Mouse (Mus musculus) CH12.LX (cell line): ENCODE measurements around the gene Stbd1. TPM values are rescaled to one million over a fixed set of nuclear protein-coding genes. Genes with fewer than 3 reads are reported as not detected.

ENCODE experiments used
- DNase-seq: peaks from one replicate; pipeline ENCODE4 v3.0.0-alpha.2; 2013; ENCODE audit errors: extremely low read depth
- H3K27ac ChIP-seq: 2 replicates; pipeline ENCODE4 v1.5.1; 2012; ENCODE audit warnings: low read depth, mild to moderate bottlenecking, control low read depth, moderate library complexity; ENCODE audit not compliant: insufficient read depth
- H3K27me3 ChIP-seq: replicated peaks from 2 replicates; pipeline ENCODE3; 2012; ENCODE audit warnings: inconsistent platforms
- H3K36me3 ChIP-seq, 2 experiments: replicated peaks in 1 of 2; 2 replicates each; pipeline versions ENCODE3 to v1.6.1; 2012; ENCODE audit warnings: inconsistent platforms in 1 of 2, low read length in 1 of 2, mild to moderate bottlenecking in 1 of 2, mixed read lengths in 1 of 2, moderate library complexity in 1 of 2; ENCODE audit not compliant: control insufficient read depth in 1 of 2, insufficient read depth in 1 of 2
- H3K4me1 ChIP-seq, 2 experiments: 2 replicates each; pipeline ENCODE4 v1.6.1; 2012; ENCODE audit warnings: inconsistent platforms in 1 of 2, moderate library complexity in 1 of 2; ENCODE audit not compliant: insufficient read depth in 2 of 2, control insufficient read depth in 1 of 2
- H3K4me2 ChIP-seq: 2 replicates; pipeline ENCODE4 v1.6.1; 2012; ENCODE audit warnings: low read depth, mild to moderate bottlenecking, control low read depth; ENCODE audit not compliant: poor library complexity, insufficient read depth, severe bottlenecking
- H3K4me3 ChIP-seq, 3 experiments: fragments of 150-350 bp in 1 of 3; sonication (generic) in 1 of 3; replicated peaks in 1 of 3; 2 replicates each; pipeline versions ENCODE3 to v1.5.1; 2011 to 2012; ENCODE audit warnings: low read depth in 2 of 3, low read length in 2 of 3, mild to moderate bottlenecking in 2 of 3, moderate library complexity in 2 of 3, control low read depth in 1 of 3, improper control_type of control experiment in 1 of 3, inconsistent platforms in 1 of 3, mixed read lengths in 1 of 3; ENCODE audit not compliant: poor library complexity in 1 of 3
- H3K79me2 ChIP-seq: replicated peaks from 2 replicates; pipeline ENCODE4 v1.6.1; 2012; ENCODE audit warnings: mild to moderate bottlenecking, moderate library complexity; ENCODE audit not compliant: control insufficient read depth, poor library complexity, insufficient read depth, severe bottlenecking; ENCODE audit errors: extremely low read depth
- H3K9ac ChIP-seq: 2 replicates; pipeline ENCODE4 v1.6.1; 2012; ENCODE audit warnings: low read depth, mild to moderate bottlenecking, control low read depth, moderate library complexity; ENCODE audit not compliant: insufficient read depth
- H3K9me3 ChIP-seq: replicated peaks from 2 replicates; pipeline ENCODE3; 2012; ENCODE audit warnings: low read length, inconsistent platforms, mixed read lengths
- CTCF ChIP-seq, 2 experiments: IDR thresholded peaks in 1 of 2; conservative IDR thresholded peaks in 1 of 2; 2 replicates each; pipeline ENCODE4 v1.5.1; 2011 to 2012; ENCODE audit warnings: low read depth in 2 of 2, low read length in 2 of 2, improper control_type of control experiment in 1 of 2, inconsistent platforms in 1 of 2, mild to moderate bottlenecking in 1 of 2, moderate library complexity in 1 of 2
- EP300 ChIP-seq: IDR thresholded peaks from 2 replicates; pipeline ENCODE4 v1.6.1; 2011; ENCODE audit warnings: low read length, improper control_type of control experiment
- ETS1 ChIP-seq: conservative IDR thresholded peaks from 2 replicates; pipeline ENCODE4 v1.6.1; 2012; ENCODE audit warnings: low read depth, mild to moderate bottlenecking, inconsistent platforms, low read length, improper control_type of control experiment, moderate library complexity
- HCFC1 ChIP-seq: IDR thresholded peaks from 2 replicates; pipeline ENCODE4 v1.6.1; 2012; ENCODE audit warnings: low read depth, mild to moderate bottlenecking, inconsistent platforms, low read length, improper control_type of control experiment
- JUND ChIP-seq: conservative IDR thresholded peaks from 2 replicates; pipeline ENCODE4 v1.6.1; 2011; ENCODE audit warnings: low read depth, low read length, improper control_type of control experiment
- MEF2A ChIP-seq: IDR thresholded peaks from 2 replicates; pipeline ENCODE4 v1.6.1; 2014; ENCODE audit warnings: low read depth, mild to moderate bottlenecking, inconsistent platforms, low read length, improper control_type of control experiment, borderline replicate concordance
- MYC ChIP-seq: IDR thresholded peaks from 2 replicates; pipeline ENCODE4 v1.6.1; 2011; ENCODE audit warnings: low read depth, mild to moderate bottlenecking, improper control_type of control experiment, low read length
- NRF1 ChIP-seq: IDR thresholded peaks from 2 replicates; pipeline ENCODE4 v1.6.1; 2014; ENCODE audit warnings: low read depth, mild to moderate bottlenecking, inconsistent platforms, low read length, improper control_type of control experiment, moderate library complexity
- PAX5 ChIP-seq: IDR thresholded peaks from 2 replicates; pipeline ENCODE4 v1.6.1; 2012; ENCODE audit warnings: low read length, inconsistent platforms, mixed read lengths
- POLR2A ChIP-seq: IDR thresholded peaks from 2 replicates; pipeline ENCODE4 v1.6.1; 2011; ENCODE audit warnings: low read depth, mild to moderate bottlenecking, improper control_type of control experiment, low read length
- RAD21 ChIP-seq: IDR thresholded peaks from 2 replicates; pipeline ENCODE4 v1.6.1; 2011; ENCODE audit warnings: low read depth, mild to moderate bottlenecking, low read length, improper control_type of control experiment, moderate library complexity
- RCOR1 ChIP-seq: conservative IDR thresholded peaks from 2 replicates; pipeline ENCODE4 v1.6.1; 2012; ENCODE audit warnings: low read depth, mild to moderate bottlenecking, inconsistent platforms, low read length, improper control_type of control experiment
- TBP ChIP-seq: conservative IDR thresholded peaks from 2 replicates; pipeline ENCODE4 v1.6.1; 2011; ENCODE audit warnings: low read depth, low read length, improper control_type of control experiment
- ZC3H11A ChIP-seq: IDR thresholded peaks from 2 replicates; pipeline ENCODE4 v1.6.1; 2012; ENCODE audit warnings: low read depth, mild to moderate bottlenecking, inconsistent platforms, low read length, improper control_type of control experiment
- ZNF384 ChIP-seq: IDR thresholded peaks from 2 replicates; pipeline ENCODE4 v1.6.1; 2012; ENCODE audit warnings: low read depth, low read length, improper control_type of control experiment, inconsistent platforms
- dilution Hi-C: fragments of 300-500 bp; cut with MboI; formaldehyde crosslinking; loops from 2 replicates; pipeline ENCODE4 v1.14.3; 2020; ENCODE audit warnings: low sequenced_read_pairs; ENCODE audit not compliant: extremely low pct_unique_long_range_greater_than_20kb, extremely low pct_ligation_motif_present
- in situ Hi-C: fragments of 300-500 bp; cut with MboI; formaldehyde crosslinking; loops from 3 replicates; pipeline ENCODE4 v1.14.3; 2019; ENCODE audit warnings: low sequenced_read_pairs, low pct_ligation_motif_present, low pct_unique_long_range_greater_than_20kb, mixed read lengths
- polyA plus RNA-seq: library from polyadenylated mRNA; unstranded; fragments of >175 nt; gene quantifications from 2 replicates; pipeline ENCODE4 v1.2.1, GENCODE M21; 2012; ENCODE audit warnings: low read depth; ENCODE audit not compliant: insufficient read length
- total RNA-seq, 2 experiments: library from RNA; depleted of rRNA; stranded (reverse); fragments of 300-350 nt in 1 of 2; fragments of >200 nt in 1 of 2; gene quantifications; 2 replicates each; pipeline ENCODE4 v1.2.3; 2012 to 2014

Gene Stbd1
- total and polyA plus RNA-seq, 3 experiments: 0.89 to 1.3 (median 0.99) TPM

GRCm38 (mm10) chr5:92621883-92622282, 19.0 kb downstream of the Stbd1 start:
- Histone ChIP-seq H3K27ac (no peak overlapping the region), H3K9ac (no peak overlapping the region), H3K9me3 (no peaks in the 10 kb centered on the region), H3K4me2 (no peak overlapping the region), H3K36me3 (no peaks in the 10 kb centered on the region), H3K27me3 (no peaks in the 10 kb centered on the region), H3K4me3 (no peak overlapping the region), H3K4me1 (peaks cover 0 to 7% of the 10 kb centered on the region in 2 experiments; a peak in 1 of 4 replicates), H3K79me2 (no peaks in the 10 kb centered on the region)
- TF ChIP-seq POLR2A (no peak), TBP (no peak), JUND (no peak), MEF2A (no peak), PAX5 (no peak), MYC (no peak), EP300 (no peak), ETS1 (no peak), HCFC1 (no peak)
- dilution Hi-C loops: no loop called here
- in situ Hi-C loops: no loop called here
- DNase-seq: no peak

GRCm38 (mm10) chr5:92627896-92628295, 25.1 kb downstream of the Stbd1 start:
- in situ Hi-C loops: no loop called here

GRCm38 (mm10) chr5:92633526-92633925, 30.7 kb downstream of the Stbd1 start:
- Histone ChIP-seq H3K79me2 (no peaks in the 10 kb centered on the region), H3K4me1 (no peaks in the 10 kb centered on the region), H3K36me3 (no peaks in the 10 kb centered on the region), H3K4me2 (no peak overlapping the region), H3K27me3 (no peaks in the 10 kb centered on the region), H3K9me3 (no peaks in the 10 kb centered on the region), H3K9ac (no peak overlapping the region), H3K27ac (no peak overlapping the region), H3K4me3 (no peak overlapping the region)
- dilution Hi-C loops: no loop called here
- in situ Hi-C loops: no loop called here
- no peak for DNase-seq
- peak; percentile 29 for TF ChIP-seq RAD21
- no peak for TF ChIP-seq RCOR1
- TF ChIP-seq CTCF (conservative IDR thresholded peaks at IDR 0.05 in 1 of 2, IDR thresholded peaks at IDR 0.05 in 1 of 2; ENCODE audit: low read depth in 2 of 2, low read length in 2 of 2): peak in 1 of 2 experiments; percentile 49; a peak in 2 of 4 replicates
- no peak for TF ChIP-seq NRF1
- TF ChIP-seq ZC3H11A: no peak
- no peak for TF ChIP-seq ZNF384

More at GRCm38 (mm10) chr5:92627896-92628295, 25.1 kb downstream of the Stbd1 start:
- TF ChIP-seq RCOR1: no peak
- no peak for TF ChIP-seq ETS1
- Histone ChIP-seq H3K27ac (no peak overlapping the region), H3K27me3 (no peaks in the 10 kb centered on the region), H3K36me3 (no peaks in the 10 kb centered on the region), H3K4me2 (no peak overlapping the region), H3K9ac (no peak overlapping the region), H3K79me2 (no peaks in the 10 kb centered on the region), H3K4me3 (no peak overlapping the region), H3K4me1 (peaks cover 0 to 7% of the 10 kb centered on the region in 2 experiments; a peak in 1 of 4 replicates), H3K9me3 (no peaks in the 10 kb centered on the region)
- dilution Hi-C loops: no loop called here
- DNase-seq: no peak
